Mouse (Mus musculus): Measurements from ENCODE around the gene Zfp428. TPM values are rescaled to one million over a fixed set of nuclear protein-coding genes. Genes with fewer than 3 reads are reported as not detected.
A peak's percentile ranks its signal among the peaks of the same experiment; 100 is the strongest.

Gene Zfp428
- polyA plus RNA-seq, 1 experiment: 3.1 TPM

DNA sequence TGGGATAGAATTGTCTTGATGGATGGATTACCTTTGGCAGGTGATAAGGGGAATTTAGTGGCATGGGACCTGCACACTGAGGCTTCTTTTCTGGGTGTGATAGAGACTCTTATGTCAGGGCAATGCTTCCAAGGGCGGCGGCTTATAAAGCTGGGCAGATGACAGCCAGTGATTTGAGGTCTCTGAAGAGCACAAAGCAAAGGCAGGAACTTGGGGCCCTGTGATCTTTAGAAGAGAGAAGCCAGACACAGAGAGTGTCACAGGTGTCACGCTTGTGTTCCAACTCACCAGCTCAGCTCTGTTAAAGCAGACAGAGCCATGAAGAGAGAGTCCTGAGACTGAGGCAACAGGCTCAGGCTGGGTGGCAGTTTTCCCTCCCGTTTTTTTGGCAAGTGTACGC lies 38.9 kb upstream of the Zfp428 start:
- Histone ChIP-seq H3K4me3 (replicated peaks; ENCODE audit: control insufficient read depth, low read depth, low read length) (no peak overlapping the region), H3K27ac (ENCODE audit: control insufficient read depth, insufficient read depth, low read depth, low read length, poor library complexity) (no peak overlapping the region), H3K4me1 (ENCODE audit: control insufficient read depth, insufficient read depth, low read length) (peaks cover 5% of the 10 kb centered on the region)
- no peak for TF ChIP-seq CTCF (IDR thresholded peaks at IDR 0.05; ENCODE audit: control insufficient read depth, insufficient read depth, low read length)
- no peak for TF ChIP-seq POLR2A (IDR thresholded peaks at IDR 0.05; ENCODE audit: borderline replicate concordance, control insufficient read depth, low read depth, low read length)
- WGBS: 81% methylated on average over 5 of the region's 5 CpGs

DNA sequence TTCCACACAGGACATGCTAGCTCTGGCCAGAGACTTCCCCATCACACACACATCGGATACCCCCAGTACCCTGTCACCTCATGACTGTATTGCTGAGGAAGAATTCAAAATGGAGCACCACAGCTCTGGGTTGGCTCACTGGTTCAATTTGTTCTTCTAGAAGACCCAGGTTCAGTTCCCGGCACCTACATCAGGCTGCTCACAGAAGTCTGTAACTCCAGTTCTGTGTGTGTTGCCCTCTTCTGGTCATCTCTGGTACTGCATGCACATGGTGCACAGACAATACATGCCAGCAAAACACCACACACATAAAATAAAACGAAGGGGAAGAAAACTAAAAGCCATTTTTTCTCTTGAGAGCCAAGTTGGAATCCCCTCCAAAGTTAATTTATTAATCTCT lies 37.7 kb upstream of the Zfp428 start:
- 85% methylated on average over 3 of the region's 3 CpGs for WGBS
- H3K4me1 ChIP-seq (ENCODE audit: control insufficient read depth, insufficient read depth, low read length): peaks cover 5% of the 10 kb centered on the region
- H3K4me3 ChIP-seq (replicated peaks; ENCODE audit: control insufficient read depth, low read depth, low read length): no peak overlapping the region
- 0 out of 2 replicates have a peak, but pooled peaks have one; percentile 32 for TF ChIP-seq CTCF (IDR thresholded peaks at IDR 0.05; ENCODE audit: control insufficient read depth, insufficient read depth, low read length)
- TF ChIP-seq POLR2A (IDR thresholded peaks at IDR 0.05; ENCODE audit: borderline replicate concordance, control insufficient read depth, low read depth, low read length): no peak
- no peak overlapping the region for H3K27ac ChIP-seq (ENCODE audit: control insufficient read depth, insufficient read depth, low read depth, low read length, poor library complexity)

DNA sequence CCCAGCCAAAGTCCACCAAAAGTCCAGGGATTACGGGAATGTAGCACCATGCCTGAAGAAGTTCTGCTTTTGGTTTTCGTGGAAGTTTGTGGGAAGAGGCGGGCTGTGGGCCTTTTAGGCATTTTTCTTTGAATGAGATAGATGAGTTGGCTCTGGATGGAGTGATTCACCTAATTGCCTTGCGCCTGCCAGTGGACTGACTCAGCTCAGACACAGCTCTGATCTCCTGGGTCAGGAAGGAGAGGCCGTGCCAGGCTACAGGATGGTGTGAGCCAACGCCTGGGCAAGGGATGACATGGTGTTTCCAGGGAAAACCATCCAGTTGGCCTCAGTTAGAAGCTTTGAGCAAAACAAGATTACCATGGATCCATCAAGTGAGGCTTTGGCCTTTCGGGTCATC lies 36.5 kb upstream of the Zfp428 start:
- 81% methylated on average over 7 of the region's 7 CpGs for WGBS
- Histone ChIP-seq H3K4me3 (replicated peaks; ENCODE audit: control insufficient read depth, low read depth, low read length) (no peak overlapping the region), H3K27ac (ENCODE audit: control insufficient read depth, insufficient read depth, low read depth, low read length, poor library complexity) (no peak overlapping the region), H3K4me1 (ENCODE audit: control insufficient read depth, insufficient read depth, low read length) (peaks cover 3% of the 10 kb centered on the region; the same call in 1 of the 2 replicates)
- TF ChIP-seq CTCF (IDR thresholded peaks at IDR 0.05; ENCODE audit: control insufficient read depth, insufficient read depth, low read length) (no peak), POLR2A (IDR thresholded peaks at IDR 0.05; ENCODE audit: borderline replicate concordance, control insufficient read depth, low read depth, low read length) (no peak)

DNA sequence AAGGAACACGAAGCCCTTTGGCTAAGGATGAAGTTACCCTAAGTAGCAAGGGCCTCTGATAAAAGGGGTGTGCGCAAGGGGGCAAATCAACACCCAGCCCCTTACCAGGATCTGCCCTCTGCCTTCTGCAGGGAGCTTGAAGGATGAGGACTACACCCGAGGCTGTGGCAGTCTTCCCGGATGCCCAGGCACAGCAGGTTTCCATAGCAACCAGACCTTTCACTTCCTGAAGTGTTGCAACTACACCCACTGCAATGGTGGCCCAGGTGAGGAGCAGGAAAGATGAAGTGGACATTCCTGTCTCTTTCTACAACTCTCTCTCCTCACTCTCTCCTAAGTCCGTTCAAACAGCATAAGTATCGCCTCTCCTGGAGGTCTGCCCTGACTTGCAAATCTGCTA lies 34.4 kb upstream of the Zfp428 start:
- Histone ChIP-seq H3K4me3 (replicated peaks; ENCODE audit: control insufficient read depth, low read depth, low read length) (no peak overlapping the region), H3K27ac (ENCODE audit: control insufficient read depth, insufficient read depth, low read depth, low read length, poor library complexity) (no peak overlapping the region), H3K4me1 (ENCODE audit: control insufficient read depth, insufficient read depth, low read length) (peaks cover 1% of the 10 kb centered on the region; the same call in 1 of the 2 replicates)
- 67% methylated on average over 6 of the region's 6 CpGs for WGBS
- TF ChIP-seq POLR2A (IDR thresholded peaks at IDR 0.05; ENCODE audit: borderline replicate concordance, control insufficient read depth, low read depth, low read length) (no peak), CTCF (IDR thresholded peaks at IDR 0.05; ENCODE audit: control insufficient read depth, insufficient read depth, low read length) (no peak)

DNA sequence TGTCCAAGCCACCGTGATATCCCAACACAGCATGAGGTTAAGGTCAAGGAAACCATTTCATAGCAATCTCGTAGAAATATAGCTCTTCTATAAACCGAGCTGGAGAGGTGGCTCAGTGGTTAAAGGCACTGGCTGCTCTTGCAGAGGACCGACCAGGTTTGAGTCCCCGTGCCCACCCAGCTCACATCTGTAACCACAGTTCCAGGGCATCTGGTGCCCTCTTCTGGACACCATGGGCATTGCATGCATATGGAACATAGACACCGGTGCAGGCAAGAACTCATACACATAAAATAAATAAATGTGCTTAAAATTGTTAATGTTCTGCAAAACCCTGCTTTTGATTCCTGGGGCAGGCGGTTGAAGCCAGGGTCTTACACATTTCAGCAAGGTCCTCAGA lies 33.9 kb upstream of the Zfp428 start:
- TF ChIP-seq CTCF (IDR thresholded peaks at IDR 0.05; ENCODE audit: control insufficient read depth, insufficient read depth, low read length): peak; percentile 81
- TF ChIP-seq POLR2A (IDR thresholded peaks at IDR 0.05; ENCODE audit: borderline replicate concordance, control insufficient read depth, low read depth, low read length): no peak
- H3K27ac ChIP-seq (ENCODE audit: control insufficient read depth, insufficient read depth, low read depth, low read length, poor library complexity): no peak overlapping the region
- no peak overlapping the region for H3K4me3 ChIP-seq (replicated peaks; ENCODE audit: control insufficient read depth, low read depth, low read length)
- 76% methylated on average over 7 of the region's 7 CpGs for WGBS
- H3K4me1 ChIP-seq (ENCODE audit: control insufficient read depth, insufficient read depth, low read length): peaks cover 1% of the 10 kb centered on the region; the same call in 1 of the 2 replicates

DNA sequence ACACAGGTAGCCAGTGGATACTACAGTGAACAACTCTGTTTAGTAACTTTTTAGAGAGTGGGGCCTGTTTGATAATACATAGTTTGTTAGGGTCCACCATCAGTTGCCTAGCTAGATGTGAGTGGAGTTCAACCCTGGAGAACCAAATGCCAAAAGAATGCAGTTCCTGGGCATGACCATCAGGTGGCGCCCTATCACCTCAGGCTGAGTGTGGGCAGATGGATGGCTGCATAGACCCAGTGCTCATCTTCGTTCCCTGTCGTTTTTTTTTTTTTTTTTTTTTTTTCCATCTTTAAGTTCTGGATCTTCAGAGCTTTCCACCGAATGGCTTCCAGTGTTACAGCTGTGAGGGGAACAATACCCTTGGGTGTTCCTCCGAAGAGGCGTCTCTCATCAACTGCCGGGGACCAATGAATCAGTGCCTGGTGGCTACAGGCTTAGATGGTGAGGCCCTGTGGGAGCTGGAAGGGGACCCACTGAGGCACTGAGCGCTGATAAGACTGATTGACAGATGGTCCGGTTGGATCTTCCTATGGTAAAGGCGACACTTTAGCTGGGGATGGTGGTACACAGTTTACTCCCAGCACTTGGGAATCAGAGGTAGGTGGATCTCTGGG lies 32.8 kb upstream of the Zfp428 start:
- Histone ChIP-seq H3K4me3 (replicated peaks; ENCODE audit: control insufficient read depth, low read depth, low read length) (no peak overlapping the region), H3K27ac (ENCODE audit: control insufficient read depth, insufficient read depth, low read depth, low read length, poor library complexity) (no peak overlapping the region), H3K4me1 (ENCODE audit: control insufficient read depth, insufficient read depth, low read length) (peaks cover 1% of the 10 kb centered on the region; the same call in 1 of the 2 replicates)
- no peak for TF ChIP-seq POLR2A (IDR thresholded peaks at IDR 0.05; ENCODE audit: borderline replicate concordance, control insufficient read depth, low read depth, low read length)
- peak; percentile 97 for TF ChIP-seq CTCF (IDR thresholded peaks at IDR 0.05; ENCODE audit: control insufficient read depth, insufficient read depth, low read length)
- 64% methylated on average over 10 of the region's 10 CpGs for WGBS

DNA sequence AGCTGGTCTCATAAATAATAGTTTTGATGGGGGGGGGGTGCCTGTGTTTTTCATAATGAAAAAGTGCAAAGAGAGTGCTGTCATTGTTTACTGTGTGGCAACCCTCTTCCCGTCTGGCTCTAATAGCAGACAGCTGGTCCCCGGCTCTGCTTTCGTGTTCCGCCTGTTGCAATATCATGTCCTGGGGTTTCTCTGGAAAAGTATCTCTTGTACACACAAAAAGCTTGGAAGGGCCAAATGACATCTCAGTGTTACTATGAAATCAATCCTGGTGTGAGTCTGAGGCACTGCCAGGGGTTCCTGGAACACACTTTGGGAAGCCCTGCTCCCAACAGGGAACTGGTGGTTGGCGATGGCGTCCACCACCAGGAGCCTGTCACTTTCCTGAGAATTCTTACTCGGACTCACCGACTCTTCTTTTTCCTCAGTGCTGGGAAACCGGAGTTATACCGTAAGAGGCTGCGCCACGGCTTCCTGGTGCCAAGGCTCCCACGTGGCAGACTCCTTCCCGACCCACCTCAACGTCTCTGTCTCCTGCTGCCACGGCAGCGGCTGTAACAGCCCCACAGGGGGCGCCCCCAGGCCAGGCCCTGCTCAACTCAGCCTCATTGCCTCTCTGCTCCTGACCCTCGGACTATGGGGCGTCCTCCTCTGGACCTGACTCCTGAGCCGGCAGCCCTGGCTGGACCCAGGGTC lies 31.8 kb upstream of the Zfp428 start:
- WGBS: 86% methylated on average over 21 of the region's 21 CpGs
- Histone ChIP-seq H3K4me1 (ENCODE audit: control insufficient read depth, insufficient read depth, low read length) (peaks cover 1% of the 10 kb centered on the region; the same call in 1 of the 2 replicates), H3K4me3 (replicated peaks; ENCODE audit: control insufficient read depth, low read depth, low read length) (no peak overlapping the region), H3K27ac (ENCODE audit: control insufficient read depth, insufficient read depth, low read depth, low read length, poor library complexity) (no peak overlapping the region)
- TF ChIP-seq CTCF (IDR thresholded peaks at IDR 0.05; ENCODE audit: control insufficient read depth, insufficient read depth, low read length) (no peak), POLR2A (IDR thresholded peaks at IDR 0.05; ENCODE audit: borderline replicate concordance, control insufficient read depth, low read depth, low read length) (no peak)

DNA sequence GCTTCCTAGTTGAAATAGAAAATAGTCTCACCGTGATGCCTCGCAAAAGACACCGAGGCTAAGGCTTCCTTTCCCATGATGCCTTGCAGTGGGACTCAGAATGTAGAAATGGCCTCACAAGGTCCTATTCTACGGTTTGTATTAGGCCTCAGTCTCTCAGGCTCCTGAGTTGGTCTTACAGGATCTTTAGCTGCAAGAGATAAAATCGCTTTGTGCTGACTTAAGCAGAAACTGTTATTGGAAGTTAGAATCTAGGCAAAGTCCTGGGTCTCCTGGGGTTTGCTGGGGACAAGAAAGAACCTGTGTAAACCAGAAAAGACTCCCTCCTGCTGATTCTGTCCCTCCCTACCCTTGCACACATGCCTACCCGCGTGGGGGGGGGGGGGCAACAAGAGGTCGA lies 30.5 kb upstream of the Zfp428 start:
- WGBS: 81% methylated on average over 8 of the region's 8 CpGs
- H3K27ac ChIP-seq (ENCODE audit: control insufficient read depth, insufficient read depth, low read depth, low read length, poor library complexity): no peak overlapping the region
- H3K4me3 ChIP-seq (replicated peaks; ENCODE audit: control insufficient read depth, low read depth, low read length): no peak overlapping the region
- no peaks in the 10 kb centered on the region; the same call in 1 of the 2 replicates for H3K4me1 ChIP-seq (ENCODE audit: control insufficient read depth, insufficient read depth, low read length)
- TF ChIP-seq CTCF (IDR thresholded peaks at IDR 0.05; ENCODE audit: control insufficient read depth, insufficient read depth, low read length) (no peak), POLR2A (IDR thresholded peaks at IDR 0.05; ENCODE audit: borderline replicate concordance, control insufficient read depth, low read depth, low read length) (no peak)
